Mouse (Mus musculus): ENCODE measurements around the gene Hspbap1.

- TF ChIP-seq POLR2A (IDR thresholded peaks at IDR 0.05; ENCODE audit: insufficient read depth, low read depth, low read length) (no peak), CTCF (IDR thresholded peaks at IDR 0.05; ENCODE audit: insufficient read depth, low read depth, low read length) (no peak)
Observed at GRCm38 (mm10) chr16:35742251-35742937, 27.8 kb upstream of the Hspbap1 start.

Data from olfactory bulb, adult 2 months (tissue).